Mouse (Mus musculus) liver, embryonic 14.5 days (tissue): ENCODE measurements around the gene Rpl5. TPM values are rescaled to one million over a fixed set of nuclear protein-coding genes. Genes with fewer than 3 reads are reported as not detected.

ENCODE experiments used
- ATAC-seq: fragments of 200-750 bp; cut with Nextera tagmentation; 2 replicates; pipeline ENCODE4 v1.8.0; 2017; ENCODE audit warnings: moderate number of reproducible peaks, mild to moderate bottlenecking, moderate library complexity; ENCODE audit not compliant: insufficient read depth
- DNase-seq, 3 experiments: peaks; one replicate each; pipeline ENCODE4 v3.0.0-alpha.2; 2012 to 2013; ENCODE audit warnings: low read depth in 3 of 3, low spot score in 3 of 3
- H3K27ac ChIP-seq: fragments of 300-500 bp; sonication (generic); 2 replicates; pipeline ENCODE4 v1.5.1; 2014; ENCODE audit warnings: moderate library complexity, mild to moderate bottlenecking, control low read depth, inconsistent platforms
- H3K27me3 ChIP-seq: fragments of 300-500 bp; sonication (generic); 2 replicates; pipeline ENCODE4 v1.6.1; 2014; ENCODE audit warnings: mild to moderate bottlenecking, low read length, moderate library complexity; ENCODE audit not compliant: control insufficient read depth, insufficient read depth
- H3K36me3 ChIP-seq: fragments of 300-500 bp; sonication (generic); replicated peaks from 2 replicates; pipeline ENCODE4 v1.6.1; 2014; ENCODE audit warnings: low read depth; ENCODE audit not compliant: control insufficient read depth, insufficient read depth
- H3K4me1 ChIP-seq, 2 experiments: fragments of 200-500 bp in 1 of 2; fragments of 300-500 bp in 1 of 2; sonication (generic) in 1 of 2; replicated peaks; 2 replicates each; pipeline ENCODE4 v1.6.1; 2012 to 2014; ENCODE audit warnings: antibody characterized with exemption in 1 of 2, inconsistent platforms in 1 of 2, low read length in 1 of 2; ENCODE audit not compliant: control insufficient read depth in 2 of 2, insufficient read depth in 2 of 2
- H3K4me2 ChIP-seq: fragments of 300-500 bp; sonication (generic); 2 replicates; pipeline ENCODE4 v1.6.1; 2014; ENCODE audit warnings: low read depth, mild to moderate bottlenecking, control low read depth, moderate library complexity
- H3K4me3 ChIP-seq, 2 experiments: fragments of 200-500 bp in 1 of 2; fragments of 300-500 bp in 1 of 2; sonication (generic) in 1 of 2; 2 replicates each; pipeline ENCODE4 v1.5.1; 2012 to 2014; ENCODE audit warnings: low read depth in 2 of 2, low read length in 2 of 2, mild to moderate bottlenecking in 2 of 2, control low read depth in 1 of 2, inconsistent platforms in 1 of 2, moderate library complexity in 1 of 2; ENCODE audit not compliant: insufficient read depth in 1 of 2
- H3K9ac ChIP-seq: fragments of 300-500 bp; sonication (generic); replicated peaks from 2 replicates; pipeline ENCODE4 v1.6.1; 2014; ENCODE audit warnings: mild to moderate bottlenecking, control low read depth, moderate library complexity
- H3K9me3 ChIP-seq: fragments of 300-500 bp; sonication (generic); 2 replicates; pipeline ENCODE4 v1.6.1; 2016; ENCODE audit warnings: low read length, mixed read lengths; ENCODE audit not compliant: control insufficient read depth
- CTCF ChIP-seq: IDR thresholded peaks from 2 replicates; pipeline ENCODE4 v1.5.1; 2016; ENCODE audit warnings: antibody characterized with exemption, low read depth, control low read depth
- EP300 ChIP-seq: IDR thresholded peaks from 2 replicates; pipeline ENCODE4 v1.6.1; 2016; ENCODE audit warnings: antibody characterized with exemption, low read depth
- WGBS: fragments of 180-500 bp; shearing (Covaris S2); extraction: QIAGEN DNeasy Blood & Tissue Kit; methylation state at CpG from one replicate; pipeline ENCODE4 v1.1.7; 2014; ENCODE audit not compliant: insufficient replicate concordance; 5-methylcytosine and 5-hydroxymethylcytosine counted together
- polyA plus RNA-seq, 2 experiments: library from polyadenylated mRNA; depleted of rRNA in 1 of 2; stranded (reverse) in 1 of 2; unstranded in 1 of 2; fragments of >200 nt; fragmentation: Nextera tagmentation in 1 of 2; extraction: Ambion mirVana in 1 of 2; gene quantifications; 2 replicates each; pipeline versions ENCODE4 v1.2.1 to v1.2.3; 2012 to 2014

The Rpl5 gene
- polyA plus RNA-seq, 2 experiments: 27.6 to 96.9 TPM

DNA sequence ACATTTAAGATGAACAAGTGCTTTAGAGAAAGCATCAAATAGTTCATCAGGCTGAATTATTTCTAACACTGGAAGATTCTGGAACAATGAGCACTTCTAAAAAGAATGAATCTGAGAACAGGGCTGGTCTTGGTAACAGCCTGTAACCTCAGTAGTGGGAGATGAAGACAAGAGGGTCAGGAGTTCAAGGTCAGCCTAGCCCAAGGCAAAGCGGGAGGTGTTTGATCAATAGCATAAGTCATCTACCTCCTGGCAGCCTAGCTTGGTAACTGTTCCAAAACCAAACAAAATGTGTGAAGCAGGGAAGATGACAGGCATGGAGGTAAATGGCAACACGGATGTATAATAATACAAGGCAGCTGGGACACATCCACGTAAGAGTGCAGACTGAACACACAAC, 36.3 kb upstream of the Rpl5 start:
- Histone ChIP-seq H3K4me3 (no peak overlapping the region), H3K27ac (no peak overlapping the region), H3K27me3 (no peaks in the 10 kb centered on the region), H3K9ac (no peak overlapping the region), H3K4me1 (peaks cover 31 to 36% of the 10 kb centered on the region in 2 experiments), H3K36me3 (peaks cover 6% of the 10 kb centered on the region), H3K4me2 (no peak overlapping the region), H3K9me3 (no peaks in the 10 kb centered on the region)
- WGBS: 86% methylated on average over 3 of the region's 3 CpGs
- no peak for TF ChIP-seq EP300
- TF ChIP-seq CTCF: no peak
- no peak for DNase-seq
- no peak for ATAC-seq

DNA sequence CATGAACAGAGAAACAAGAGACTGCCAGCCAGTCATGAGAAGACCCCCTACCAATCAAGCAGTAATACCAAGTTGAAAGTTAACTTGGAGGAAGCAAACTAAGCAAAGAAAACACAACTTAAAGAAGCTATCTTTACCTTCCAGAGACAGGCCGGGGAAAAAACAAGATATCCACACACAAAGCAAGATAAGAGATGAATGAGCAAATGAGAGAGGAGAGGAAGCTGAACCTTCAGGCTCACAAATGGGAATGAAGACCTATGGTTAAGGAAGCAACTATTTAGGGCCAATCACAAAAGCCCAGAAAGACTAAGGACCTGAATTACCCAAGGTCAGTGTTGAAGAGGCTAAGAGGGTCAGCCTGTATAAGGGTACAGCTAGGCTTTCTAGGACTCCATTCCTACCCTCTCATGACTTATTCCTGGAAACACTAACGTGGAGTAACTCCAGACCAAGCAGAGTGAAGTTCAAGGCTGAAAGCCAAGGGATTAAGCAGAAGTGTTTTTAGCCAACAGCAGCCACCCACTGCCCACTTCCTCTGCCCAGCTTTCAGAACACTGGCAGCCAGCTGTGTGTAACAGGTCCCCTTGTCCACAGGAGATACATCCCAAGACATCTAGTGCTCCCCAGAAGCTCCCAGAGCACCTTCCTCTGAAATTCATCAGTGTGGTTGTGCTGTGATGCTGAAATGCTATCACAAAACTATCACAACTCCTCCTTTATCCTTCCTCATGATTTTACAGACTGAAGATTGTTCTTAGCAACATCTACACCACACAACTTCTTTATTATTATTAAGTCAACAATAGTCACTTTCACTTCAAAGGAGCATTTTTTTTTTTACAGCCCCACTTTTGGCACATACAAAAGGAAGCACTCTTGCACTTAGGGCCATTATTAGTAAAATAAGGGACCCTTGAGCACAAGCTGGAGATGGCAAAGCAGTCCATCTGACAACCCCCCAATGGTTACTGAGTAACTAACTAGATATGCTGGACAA, 33.9 kb upstream of the Rpl5 start:
- peak overlapping the region; percentile 97 for H3K4me2 ChIP-seq
- H3K9ac ChIP-seq: peak overlapping the region; percentile 98
- H3K27me3 ChIP-seq: no peaks in the 10 kb centered on the region
- 2% methylated on average over 2 of the region's 2 CpGs for WGBS
- H3K4me3 ChIP-seq: peak overlapping the region; percentile 42 to 100
- H3K9me3 ChIP-seq: no peaks in the 10 kb centered on the region
- H3K27ac ChIP-seq: peak overlapping the region; percentile 52
- peaks cover 44 to 46% of the 10 kb centered on the region in 2 experiments for H3K4me1 ChIP-seq
- H3K36me3 ChIP-seq: peaks cover 11% of the 10 kb centered on the region
- DNase-seq (peak; percentile 50 to 67 (median 64)), ATAC-seq (peak; percentile 17; the same call in 1 of the 2 replicates)
- TF ChIP-seq EP300: peak; percentile 77
- no peak for TF ChIP-seq CTCF

DNA sequence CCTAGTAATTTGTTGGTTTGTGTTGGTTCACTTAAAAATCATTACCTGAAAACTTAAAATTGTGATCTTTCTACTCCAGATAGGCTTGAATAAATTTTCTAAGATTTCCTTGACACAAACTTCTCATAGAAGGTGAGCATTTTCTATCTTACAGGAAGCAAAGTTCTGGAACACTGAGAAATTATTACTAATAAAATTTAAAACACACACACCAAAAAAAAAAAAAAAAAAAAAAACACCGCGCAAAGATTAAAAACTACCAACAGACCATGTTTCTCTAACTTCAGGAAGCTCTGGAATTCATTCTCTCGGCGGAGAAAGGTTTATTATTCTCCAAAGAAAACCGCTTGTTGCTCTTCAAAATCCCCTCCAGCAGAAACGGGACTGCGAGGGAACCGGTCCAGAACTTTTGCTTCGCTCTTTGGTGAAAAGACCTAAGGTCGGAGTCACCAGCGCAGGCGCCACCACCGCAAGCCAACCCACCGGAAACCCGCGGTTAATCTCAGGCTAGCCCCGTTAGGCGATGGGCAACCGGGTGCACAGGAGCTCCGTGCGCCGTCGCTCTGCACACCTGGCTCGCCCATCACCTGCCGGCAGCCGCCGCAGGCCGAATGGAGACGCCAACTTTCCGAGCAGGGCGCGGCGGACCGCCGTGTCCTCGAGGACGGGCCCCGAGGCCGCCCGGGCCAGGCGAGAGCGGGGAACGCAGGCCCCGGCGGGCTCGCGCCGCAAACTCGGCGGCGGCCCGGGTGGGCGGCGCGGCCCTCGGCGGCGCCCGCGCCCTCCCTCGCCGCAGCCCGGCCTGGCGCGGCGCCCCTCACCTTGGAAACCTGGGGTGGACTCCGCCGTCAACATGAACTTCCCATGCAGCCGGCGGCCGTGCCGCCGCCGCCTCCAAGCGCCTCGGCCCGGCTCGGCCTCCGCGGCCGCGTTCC, 32.1 kb upstream of the Rpl5 start:
- no peak for TF ChIP-seq CTCF
- no peak for TF ChIP-seq EP300
- H3K4me3 ChIP-seq: peak overlapping the region; percentile 71 to 100
- H3K27ac ChIP-seq: peak overlapping the region; percentile 79
- H3K4me2 ChIP-seq: peak overlapping the region; percentile 97
- H3K27me3 ChIP-seq: no peaks in the 10 kb centered on the region
- ATAC-seq (peak; percentile 60), DNase-seq (peak in 1 of 3 experiments; percentile 56)
- WGBS: under 1% methylated on average over 81 of the region's 82 CpGs
- peaks cover 54 to 57% of the 10 kb centered on the region in 2 experiments for H3K4me1 ChIP-seq
- H3K36me3 ChIP-seq: peaks cover 24% of the 10 kb centered on the region
- H3K9ac ChIP-seq: peak overlapping the region; percentile 98
- H3K9me3 ChIP-seq: no peaks in the 10 kb centered on the region

DNA sequence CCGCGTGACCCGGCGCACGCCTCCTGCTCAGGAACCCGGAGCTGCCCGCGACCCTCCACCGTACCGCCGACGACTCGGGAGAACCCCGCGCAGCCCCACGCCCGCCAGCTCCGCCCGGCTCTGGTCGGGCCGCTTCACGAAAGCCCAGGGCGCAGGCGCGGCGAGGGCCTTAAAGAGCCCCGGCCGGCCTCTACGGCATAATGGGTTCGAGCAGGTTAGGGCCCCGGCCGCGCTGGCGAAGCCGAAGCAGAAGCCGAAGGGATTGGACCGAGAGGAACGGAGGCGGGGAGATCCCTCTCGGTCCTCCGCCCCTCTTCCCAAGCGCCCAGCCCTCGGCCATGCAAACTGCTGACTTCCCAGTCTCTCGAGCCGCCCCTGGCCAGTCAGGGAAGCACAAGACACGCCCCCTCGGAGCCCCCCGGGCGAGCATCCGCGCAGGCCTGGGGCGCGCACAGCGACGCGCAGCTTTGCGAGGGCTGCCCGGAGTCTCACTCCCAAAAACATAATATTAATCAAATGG, 31.3 kb upstream of the Rpl5 start:
- peak; percentile 77 to 81 (median 78) for DNase-seq
- under 1% methylated on average over 58 of the region's 58 CpGs for WGBS

More for the DNA sequence above, 31.3 kb upstream of the Rpl5 start:
- TF ChIP-seq CTCF (no peak), EP300 (no peak)
- H3K4me3 ChIP-seq: peak overlapping the region; percentile 71 to 100
- H3K9ac ChIP-seq: peak overlapping the region; percentile 98
- H3K27ac ChIP-seq: peak overlapping the region; percentile 79
- H3K4me1 ChIP-seq: peaks cover 56 to 60% of the 10 kb centered on the region in 2 experiments
- H3K4me2 ChIP-seq: peak overlapping the region; percentile 97
- peaks cover 24% of the 10 kb centered on the region for H3K36me3 ChIP-seq
- H3K9me3 ChIP-seq: no peaks in the 10 kb centered on the region
- no peaks in the 10 kb centered on the region for H3K27me3 ChIP-seq
- peak; percentile 90 for ATAC-seq
